ENCODE assay signal across 8 mouse cellular contexts in the genomic region with DNA sequence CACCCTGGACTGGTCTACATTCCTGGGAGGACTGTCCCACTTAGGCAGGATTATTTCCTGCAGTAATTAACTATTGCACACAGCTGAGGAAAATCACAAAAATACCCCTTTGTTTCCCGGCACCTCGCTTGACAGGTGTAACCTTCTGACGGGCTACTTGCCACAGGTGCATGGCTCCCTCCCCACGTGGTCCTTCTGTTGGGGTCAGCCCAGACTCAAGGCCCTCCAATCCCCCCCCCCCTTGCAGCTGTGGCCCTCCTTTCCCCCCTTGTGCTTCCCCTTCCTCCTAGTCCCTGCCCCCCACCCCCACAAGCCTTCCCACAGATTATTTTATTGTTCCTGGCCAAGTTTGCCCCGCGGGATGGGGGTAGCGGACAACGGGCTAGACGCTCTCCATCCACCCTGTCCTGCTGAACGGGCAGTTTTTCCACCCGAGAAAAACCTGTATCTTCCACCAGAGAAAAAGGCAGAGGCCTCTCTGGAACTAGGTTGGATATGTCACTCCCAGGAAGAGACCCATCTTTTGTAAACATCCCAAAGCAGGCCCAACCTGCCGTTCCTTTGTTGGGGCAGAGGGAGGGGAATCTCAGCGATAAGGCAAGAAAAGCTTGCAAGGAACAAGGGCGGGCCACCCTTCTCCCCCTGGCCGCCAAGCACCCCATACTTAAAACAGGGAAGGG. TPM values are rescaled to one million over a fixed set of nuclear protein-coding genes. Genes with fewer than 3 reads are reported as not detected.
DNase-seq lines count a peak whose midpoint lies in the region; ATAC-seq and TF ChIP-seq lines count a peak whose summit lies in the region.

No protein-coding gene starts in this region.

- H3K4me1 ChIP-seq in heart, embryonic 12.5 days (replicated peaks) = peaks cover 13% of the 10 kb centered on the region
- H3K4me1 ChIP-seq in ES-E14 (ENCODE audit: control insufficient read depth in 2 of 2, insufficient read depth in 2 of 2, low read length in 2 of 2, poor library complexity in 1 of 2) = peaks cover 1 to 5% of the 10 kb centered on the region in 2 experiments; a peak in 3 of 4 replicates
- peaks cover 26% of the 10 kb centered on the region for H3K4me1 ChIP-seq in embryonic facial prominence, embryonic 10.5 days
- peaks cover 15% of the 10 kb centered on the region; the same call in 1 of the 2 replicates for H3K4me1 ChIP-seq in intestine, embryonic 14.5 days (replicated peaks; ENCODE audit: control insufficient read depth, insufficient read depth, low read length)
- peaks cover 10% of the 10 kb centered on the region; the same call in 1 of the 2 replicates for H3K4me1 ChIP-seq in lung, postnatal 0 days (ENCODE audit: insufficient read depth, low read depth, low read length)
- H3K4me1 ChIP-seq in stomach, embryonic 16.5 days (ENCODE audit: control insufficient read depth, insufficient read depth, low read length) = peaks cover 15% of the 10 kb centered on the region

- H3K4me2 ChIP-seq in heart, embryonic 12.5 days = peak overlapping the region; percentile 95
- peak overlapping the region; percentile 84 for H3K4me2 ChIP-seq in intestine, embryonic 14.5 days (ENCODE audit: low read length)
- peak overlapping the region; percentile 74 for H3K4me2 ChIP-seq in lung, postnatal 0 days (replicated peaks; ENCODE audit: low read depth, low read length)
- H3K4me2 ChIP-seq in stomach, embryonic 16.5 days (ENCODE audit: low read depth, low read length) = peak overlapping the region; percentile 70

- under 1% methylated on average over 15 of the region's 15 CpGs for WGBS in heart, embryonic 12.5 days
- WGBS in embryonic facial prominence, embryonic 10.5 days = under 1% methylated on average over 15 of the region's 15 CpGs
- under 1% methylated on average over 15 of the region's 15 CpGs for WGBS in intestine, embryonic 14.5 days
- WGBS in lung, postnatal 0 days = 2% methylated on average over 15 of the region's 15 CpGs
- WGBS in stomach, embryonic 16.5 days = under 1% methylated on average over 15 of the region's 15 CpGs

- peak overlapping the region; percentile 89 for H3K9ac ChIP-seq in heart, embryonic 12.5 days
- peak overlapping the region; percentile 88 for H3K9ac ChIP-seq in ES-E14 (ENCODE audit: insufficient read depth, low read depth, low read length, poor library complexity, severe bottlenecking)
- peak overlapping the region; percentile 99 for H3K9ac ChIP-seq in intestine, embryonic 14.5 days (ENCODE audit: low read length)
- H3K9ac ChIP-seq in lung, postnatal 0 days (replicated peaks; ENCODE audit: low read depth) = peak overlapping the region; percentile 92
- peak overlapping the region; percentile 94 for H3K9ac ChIP-seq in stomach, embryonic 16.5 days (ENCODE audit: low read length)

- peaks cover 13% of the 10 kb centered on the region for H3K36me3 ChIP-seq in heart, embryonic 12.5 days
- H3K36me3 ChIP-seq in ES-E14 (ENCODE audit: control insufficient read depth, insufficient read depth, low read length, poor library complexity, severe bottlenecking) = peaks cover 22% of the 10 kb centered on the region
- peaks cover 41% of the 10 kb centered on the region for H3K36me3 ChIP-seq in embryonic facial prominence, embryonic 10.5 days (replicated peaks)
- peaks cover 22% of the 10 kb centered on the region; the same call in 1 of the 2 replicates for H3K36me3 ChIP-seq in intestine, embryonic 14.5 days (ENCODE audit: control insufficient read depth, insufficient read depth, low read length)
- H3K36me3 ChIP-seq in lung, postnatal 0 days (ENCODE audit: insufficient read depth, low read length) = no peaks in the 10 kb centered on the region
- no peaks in the 10 kb centered on the region for H3K36me3 ChIP-seq in stomach, embryonic 16.5 days (ENCODE audit: control insufficient read depth, insufficient read depth, low read length)

- H3K9me3 ChIP-seq in heart, embryonic 12.5 days (replicated peaks) = no peaks in the 10 kb centered on the region
- no peaks in the 10 kb centered on the region for H3K9me3 ChIP-seq in ES-E14 (ENCODE audit: control insufficient read depth, insufficient read depth, low read depth, low read length)
- H3K9me3 ChIP-seq in embryonic facial prominence, embryonic 10.5 days = no peaks in the 10 kb centered on the region
- no peaks in the 10 kb centered on the region for H3K9me3 ChIP-seq in intestine, embryonic 14.5 days (ENCODE audit: control insufficient read depth, low read length)
- H3K9me3 ChIP-seq in lung, postnatal 0 days (ENCODE audit: low read length) = no peaks in the 10 kb centered on the region
- H3K9me3 ChIP-seq in stomach, embryonic 16.5 days (replicated peaks; ENCODE audit: control insufficient read depth, low read length) = no peaks in the 10 kb centered on the region

- in situ Hi-C loops in ES-E14 (cut with MboI; ENCODE audit: low sequenced_read_pairs in 2 of 2, unreplicated experiment in 2 of 2) = no loop called here

- TF ChIP-seq EP300 in lung, postnatal 0 days (IDR thresholded peaks at IDR 0.05) = no peak

- no peaks in the 10 kb centered on the region for H3K27me3 ChIP-seq in heart, embryonic 12.5 days (replicated peaks)
- H3K27me3 ChIP-seq in embryonic facial prominence, embryonic 10.5 days (replicated peaks; ENCODE audit: low read depth, poor library complexity, severe bottlenecking) = no peaks in the 10 kb centered on the region
- H3K27me3 ChIP-seq in intestine, embryonic 14.5 days (replicated peaks; ENCODE audit: control insufficient read depth, insufficient read depth, low read length) = no peaks in the 10 kb centered on the region
- H3K27me3 ChIP-seq in lung, postnatal 0 days (replicated peaks; ENCODE audit: insufficient read depth, low read length) = no peaks in the 10 kb centered on the region
- H3K27me3 ChIP-seq in stomach, embryonic 16.5 days (ENCODE audit: control insufficient read depth, insufficient read depth, low read length) = no peaks in the 10 kb centered on the region

- no peak for TF ChIP-seq CTCF in lung, postnatal 0 days (IDR thresholded peaks at IDR 0.05)

- ATAC-seq in heart, embryonic 12.5 days (ENCODE audit: insufficient number of reproducible peaks, low FRiP score) = no peak
- no peak for ATAC-seq in intestine, embryonic 14.5 days (replicated peaks; ENCODE audit: low FRiP score, low TSS enrichment, low read depth)
- no peak for ATAC-seq in lung, postnatal 0 days
- no peak for ATAC-seq in stomach, embryonic 16.5 days (ENCODE audit: insufficient read depth, low FRiP score)
- no peak for ATAC-seq in megakaryocyte-erythroid progenitor cell, adult 5-6 weeks (replicated peaks; ENCODE audit: low FRiP score, low TSS enrichment, poor library complexity, severe bottlenecking)

- peak overlapping the region; percentile 98 for H3K4me3 ChIP-seq in heart, embryonic 12.5 days
- H3K4me3 ChIP-seq in ES-E14 (ENCODE audit: insufficient read depth in 1 of 2, low read depth in 1 of 2, low read length in 2 of 2, poor library complexity in 1 of 2, severe bottlenecking in 1 of 2) = peak overlapping the region; percentile 95 to 97
- H3K4me3 ChIP-seq in embryonic facial prominence, embryonic 10.5 days = peak overlapping the region; percentile 98
- H3K4me3 ChIP-seq in intestine, embryonic 14.5 days (ENCODE audit: low read depth, low read length) = peak overlapping the region; percentile 93
- H3K4me3 ChIP-seq in lung, postnatal 0 days (ENCODE audit: low read depth, low read length) = peak overlapping the region; percentile 97
- peak overlapping the region; percentile 99 for H3K4me3 ChIP-seq in stomach, embryonic 16.5 days (replicated peaks; ENCODE audit: low read length)

- no peak for DNase-seq in heart, adult 9 months (ENCODE audit: low spot score in 2 of 2)
- DNase-seq in ES-E14 (ENCODE audit: low read depth, low spot score) = no peak
- DNase-seq in embryonic facial prominence, embryonic 10.5 days (ENCODE audit: low spot score) = peak; percentile 65
- peak; percentile 77 for DNase-seq in intestine, embryonic 14.5 days (ENCODE audit: low spot score)
- DNase-seq in lung, postnatal 0 days (ENCODE audit: low spot score) = peak; percentile 67

- H3K27ac ChIP-seq in heart, embryonic 12.5 days (ENCODE audit: poor library complexity, severe bottlenecking) = peak overlapping the region; percentile 79
- H3K27ac ChIP-seq in ES-E14 (ENCODE audit: insufficient read depth, low read depth, low read length, poor library complexity, severe bottlenecking) = peak overlapping the region; percentile 88
- peak overlapping the region; percentile 100 for H3K27ac ChIP-seq in embryonic facial prominence, embryonic 10.5 days (replicated peaks)
- H3K27ac ChIP-seq in intestine, embryonic 14.5 days (ENCODE audit: low read depth) = peak overlapping the region; percentile 100
- H3K27ac ChIP-seq in lung, postnatal 0 days (ENCODE audit: low read length) = peak overlapping the region; percentile 76
- H3K27ac ChIP-seq in stomach, embryonic 16.5 days (ENCODE audit: low read length) = peak overlapping the region; percentile 92

TF ChIP-seq in ES-E14, 5 proteins besides CTCF, POLR2A, EP300 and RAD21:
- peak; percentile 25; the same call in 1 of the 2 replicates for TF ChIP-seq MAFK (IDR thresholded peaks at IDR 0.05; ENCODE audit: insufficient read depth, low read depth, low read length)
- TF ChIP-seq CHD2 (IDR thresholded peaks at IDR 0.05; ENCODE audit: low read depth, low read length) = no peak

RNA-seq across cellular contexts. Expression of gene Pcbp1, which starts 2.2 kb away (rescaled TPM):
- 415 and 416 TPM in 2 replicates for polyA plus RNA-seq in heart, embryonic 12.5 days (2016; fragmentation: Nextera tagmentation; extraction: Ambion mirVana)
- 68.4 and 102 TPM in 2 replicates for total RNA-seq in ES-E14 (2012; rRNA removed)
- 560 and 592 TPM in 2 replicates for polyA plus RNA-seq in embryonic facial prominence, embryonic 10.5 days (2016; fragmentation: Nextera tagmentation; extraction: Ambion mirVana)
- 261 and 405 TPM in 2 replicates for polyA plus RNA-seq in intestine, embryonic 14.5 days (2014; fragmentation: Nextera tagmentation; extraction: Ambion mirVana)
- polyA plus RNA-seq in lung, postnatal 0 days (2015; fragmentation: Nextera tagmentation; extraction: Ambion mirVana) = 317 and 353 TPM in 2 replicates
- 177 and 197 TPM in 2 replicates for polyA plus RNA-seq in stomach, embryonic 16.5 days (2015; fragmentation: Nextera tagmentation; extraction: Ambion mirVana)
- total RNA-seq in megakaryocyte-erythroid progenitor cell, adult 5-6 weeks (2014; fragmentation: Nextera tagmentation) = 289 and 315 TPM in 2 replicates
- 118 and 123 TPM in 2 replicates for total RNA-seq in megakaryocyte-erythroid progenitor cell, adult 5-6 weeks (2017)

Comparison
In these comparisons a context has a peak if more than half of its experiments do, and no peak if none do; other contexts are left out.
1. DNase-seq: peak in embryonic facial prominence, embryonic 10.5 days (single experiment), intestine, embryonic 14.5 days (single experiment) and lung, postnatal 0 days (single experiment); none in heart, adult 9 months (0 of 2) and ES-E14 (single experiment).
2. Peak in every context shown above with its lines, with median percentiles within 50 percentile points of each other: H3K27ac ChIP-seq, H3K4me2 ChIP-seq, H3K4me3 ChIP-seq and H3K9ac ChIP-seq.